Mouse (Mus musculus) embryonic stem cell, embryonic (primary cell): Measurements from ENCODE around the gene Mcoln3.

Experiments
- CTCF ChIA-PET, 4 experiments: fragments of 300-600 bp in 2 of 4; fragments of 350-600 bp in 2 of 4; sonication (Branson Sonifier 250); formaldehyde crosslinking; loops; one replicate each; lab custom pipeline; 2022; ENCODE audit warnings: inconsistent platforms in 2 of 4; lab: Charles Lee
- POLR2A ChIA-PET, 4 experiments: fragments of 300-600 bp in 2 of 4; fragments of 350-600 bp in 2 of 4; sonication (Branson Sonifier 250); formaldehyde crosslinking; loops; one replicate each; lab custom pipeline; 2022; ENCODE audit warnings: antibody characterized with exemption in 4 of 4, inconsistent platforms in 1 of 4; lab: Charles Lee

Gene Mcoln3

GRCm38 (mm10) chr3:146117258-146117996, at the start of gene Mcoln3:
Gene Mcoln3, plus strand, starts transcription at chr3:146117450.
- ChIA-PET POLR2A (no interaction called here), CTCF (no interaction called here)

- POLR2A ChIA-PET = interaction anchor here in 2 of 4 experiments (0.6 to 0.7 kb wide), 2 partner anchors 28 to 197 kb away, joined by 3 to 4 read pairs; no protein-coding TSS in a partner anchor
- CTCF ChIA-PET = interaction anchor here in 1 of 4 experiments (1.0 kb wide), 1 partner anchor 109 kb away, joined by 3 read pairs; no protein-coding TSS in a partner anchor
Observed at GRCm38 (mm10) chr3:146069276-146069675, 48.0 kb upstream of the Mcoln3 start.

- ChIA-PET CTCF (interaction anchor here in 3 of 4 experiments (0.6 to 2.6 kb wide), 7 partner anchors 9 to 131 kb away, joined by 3 to 8 read pairs (median 3); no protein-coding TSS in a partner anchor), POLR2A (no interaction called here)
Observed at GRCm38 (mm10) chr3:146072780-146073179, 44.5 kb upstream of the Mcoln3 start.

GRCm38 (mm10) chr3:146080241-146080640, 37.0 kb upstream of the Mcoln3 start:
- POLR2A ChIA-PET = no interaction called here
- CTCF ChIA-PET = interaction anchor here in 1 of 4 experiments (1.3 kb wide), 1 partner anchor 9 kb away, joined by 3 read pairs; no protein-coding TSS in a partner anchor

GRCm38 (mm10) chr3:146090988-146091657, 26.1 kb upstream of the Mcoln3 start:
- ChIA-PET CTCF (interaction anchor here in 1 of 4 experiments (0.6 kb wide), 1 partner anchor 65 kb away, joined by 6 read pairs; no protein-coding TSS in a partner anchor), POLR2A (no interaction called here)

- ChIA-PET CTCF (interaction anchor here in 1 of 4 experiments (1.0 kb wide), 1 partner anchor 82 kb away, joined by 3 read pairs; no protein-coding TSS in a partner anchor), POLR2A (interaction anchor here in 1 of 4 experiments (0.6 kb wide), 1 partner anchor 1506 kb away, joined by 6 read pairs; no protein-coding TSS in a partner anchor)
Observed at GRCm38 (mm10) chr3:146095066-146095465, 22.2 kb upstream of the Mcoln3 start.

GRCm38 (mm10) chr3:146096986-146097385, 20.3 kb upstream of the Mcoln3 start:
- POLR2A ChIA-PET = no interaction called here

GRCm38 (mm10) chr3:146097861-146098260, 19.4 kb upstream of the Mcoln3 start:
- POLR2A ChIA-PET = interaction anchor here in 1 of 4 experiments (0.6 kb wide), 1 partner anchor 29 kb away, joined by 3 read pairs; no protein-coding TSS in a partner anchor
- CTCF ChIA-PET = interaction anchor here (0.7 to 2.2 kb wide), 5 partner anchors 25 to 80 kb away, joined by 3 to 7 read pairs (median 5); no protein-coding TSS in a partner anchor

More at GRCm38 (mm10) chr3:146096986-146097385, 20.3 kb upstream of the Mcoln3 start:
- CTCF ChIA-PET = interaction anchor here (0.7 to 2.2 kb wide), 6 partner anchors 24 to 84 kb away, joined by 3 to 7 read pairs (median 4); no protein-coding TSS in a partner anchor

GRCm38 (mm10) chr3:146099925-146100324, 17.3 kb upstream of the Mcoln3 start:
- CTCF ChIA-PET = interaction anchor here in 2 of 4 experiments (1.1 to 1.2 kb wide), 2 partner anchors 78 kb away, joined by 3 to 4 read pairs; no protein-coding TSS in a partner anchor
- POLR2A ChIA-PET = interaction anchor here in 2 of 4 experiments (0.9 to 1.2 kb wide), 2 partner anchors 11 to 135 kb away, joined by 3 read pairs; no protein-coding TSS in a partner anchor

GRCm38 (mm10) chr3:146102049-146102448, 15.2 kb upstream of the Mcoln3 start:
- ChIA-PET POLR2A (no interaction called here), CTCF (interaction anchor here (0.6 to 2.0 kb wide), 8 partner anchors 65 to 177 kb away, joined by 3 to 19 read pairs (median 4); no protein-coding TSS in a partner anchor)

- ChIA-PET CTCF (interaction anchor here in 2 of 4 experiments (0.8 to 1.5 kb wide), 3 partner anchors 70 to 157 kb away, joined by 3 to 10 read pairs (median 9); no protein-coding TSS in a partner anchor), POLR2A (interaction anchor here in 2 of 4 experiments (0.6 to 1.1 kb wide), 2 partner anchors 18 to 763 kb away, joined by 3 read pairs; no protein-coding TSS in a partner anchor)
Observed at GRCm38 (mm10) chr3:146107116-146107849, 10.0 kb upstream of the Mcoln3 start.

GRCm38 (mm10) chr3:146107921-146108571, 9.2 kb upstream of the Mcoln3 start, which contains the start of gene Wdr63:
Gene Wdr63, minus strand, starts transcription at chr3:146108130.
- POLR2A ChIA-PET = interaction anchor here in 2 of 4 experiments (0.6 to 1.1 kb wide), 4 partner anchors 17 to 764 kb away, joined by 3 to 4 read pairs (median 3); no protein-coding TSS in a partner anchor
- CTCF ChIA-PET = interaction anchor here in 3 of 4 experiments (0.6 to 1.5 kb wide), 7 partner anchors 25 to 480 kb away, joined by 3 to 10 read pairs (median 5); no protein-coding TSS in a partner anchor

- CTCF ChIA-PET = interaction anchor here in 1 of 4 experiments (1.5 kb wide), 1 partner anchor 69 kb away, joined by 9 read pairs; no protein-coding TSS in a partner anchor
- POLR2A ChIA-PET = no interaction called here
Observed at GRCm38 (mm10) chr3:146108945-146109344, 8.3 kb upstream of the Mcoln3 start.

GRCm38 (mm10) chr3:146110358-146110757, 6.9 kb upstream of the Mcoln3 start:
- POLR2A ChIA-PET = no interaction called here
- CTCF ChIA-PET = interaction anchor here in 2 of 4 experiments (0.8 to 1.3 kb wide), 2 partner anchors 67 kb away, joined by 3 to 4 read pairs; no protein-coding TSS in a partner anchor

- POLR2A ChIA-PET = interaction anchor here in 2 of 4 experiments (0.7 to 1.1 kb wide), 2 partner anchors 10 to 1149 kb away, joined by 3 to 5 read pairs; no protein-coding TSS in a partner anchor
- CTCF ChIA-PET = interaction anchor here in 2 of 4 experiments (0.8 to 1.3 kb wide), 2 partner anchors 67 kb away, joined by 3 to 4 read pairs; no protein-coding TSS in a partner anchor
Observed at GRCm38 (mm10) chr3:146110916-146111315, 6.3 kb upstream of the Mcoln3 start.

- CTCF ChIA-PET = no interaction called here
- POLR2A ChIA-PET = no interaction called here
Observed at GRCm38 (mm10) chr3:146117997-146118457, 777 bp downstream of the Mcoln3 start.
